Mouse (Mus musculus) left cerebral cortex, adult 2 months (tissue): ENCODE data around the gene Afap1. TPM values are rescaled to one million over a fixed set of nuclear protein-coding genes. Genes with fewer than 3 reads are reported as not detected.
A peak's percentile ranks its signal among the peaks of the same experiment; 100 is the strongest.

Source experiments
- DNase-seq, 2 experiments: peaks; one replicate each; pipeline ENCODE4 v3.0.0; 2021 to 2022; ENCODE audit warnings: low spot score in 2 of 2, mixed read lengths in 1 of 2; ENCODE audit errors: extremely low spot score in 1 of 2
- H3K27ac ChIP-seq: fragments of 200-600 bp; 2 replicates; pipeline ENCODE4 v1.8.1; 2022
- H3K4me3 ChIP-seq: fragments of 200-600 bp; 2 replicates; pipeline ENCODE4 v1.8.1; 2022
- CTCF ChIP-seq: fragments of 200-600 bp; IDR thresholded peaks from 2 replicates; pipeline ENCODE4 v1.8.1; 2022; ENCODE audit warnings: antibody characterized with exemption, mild to moderate bottlenecking, moderate library complexity
- intact Hi-C: fragments of 180-260 bp; cut with DNase I; formaldehyde crosslinking; loops from one replicate; pipeline ENCODE4 v1.15.1; 2025
- total RNA-seq, 2 experiments: library from RNA; stranded (reverse); gene quantifications; 2 replicates each; pipeline ENCODE4 v1.2.3; 2021

The Afap1 gene
- total RNA-seq, 2 experiments from 2014 or later = 28.8 to 31.5 TPM

- intact Hi-C loops = no loop called here
- no peak for DNase-seq
- H3K27ac ChIP-seq = no peak overlapping the region
- H3K4me3 ChIP-seq = no peak overlapping the region
- TF ChIP-seq CTCF = no peak
These were observed 53.7 kb downstream of the Afap1 start for GRCm38 (mm10) chr5:35946841-35947240.

- no peak overlapping the region for H3K27ac ChIP-seq
- no peak for DNase-seq
- intact Hi-C loops = no loop called here
- no peak overlapping the region for H3K4me3 ChIP-seq
- TF ChIP-seq CTCF = no peak; the same call in 1 of the 2 replicates
These were observed 54.3 kb downstream of the Afap1 start for GRCm38 (mm10) chr5:35947427-35947826.

- no peak for TF ChIP-seq CTCF
- no peak for DNase-seq
- no peak overlapping the region for H3K4me3 ChIP-seq
- no peak overlapping the region for H3K27ac ChIP-seq
- intact Hi-C loops = no loop called here
These were observed 55.3 kb downstream of the Afap1 start for GRCm38 (mm10) chr5:35948225-35948975.

- no peak for TF ChIP-seq CTCF
- Histone ChIP-seq H3K4me3 (no peak overlapping the region), H3K27ac (no peak overlapping the region)
- intact Hi-C loops = no loop called here
- DNase-seq = no peak
These were observed 55.9 kb downstream of the Afap1 start for GRCm38 (mm10) chr5:35949061-35949460.

- H3K27ac ChIP-seq = no peak overlapping the region
- no peak for TF ChIP-seq CTCF
- H3K4me3 ChIP-seq = no peak overlapping the region
- intact Hi-C loops = no loop called here
- no peak for DNase-seq
These were observed 57.4 kb downstream of the Afap1 start for GRCm38 (mm10) chr5:35950504-35950903.

GRCm38 (mm10) chr5:35954055-35954718 lies 61.1 kb downstream of the Afap1 start:
- Histone ChIP-seq H3K4me3 (no peak overlapping the region), H3K27ac (no peak overlapping the region)
- intact Hi-C loops = no loop called here
- TF ChIP-seq CTCF = no peak
- DNase-seq = no peak

GRCm38 (mm10) chr5:35956268-35956667 lies 63.1 kb downstream of the Afap1 start:
- Histone ChIP-seq H3K4me3 (no peak overlapping the region), H3K27ac (no peak overlapping the region)
- DNase-seq = no peak
- intact Hi-C loops = no loop called here
- TF ChIP-seq CTCF = no peak

GRCm38 (mm10) chr5:35958681-35959080 lies 65.6 kb downstream of the Afap1 start:
- no peak overlapping the region for H3K27ac ChIP-seq
- peak; percentile 23 for TF ChIP-seq CTCF
- no peak overlapping the region for H3K4me3 ChIP-seq
- no peak for DNase-seq
- intact Hi-C loops = no loop called here

- no peak for TF ChIP-seq CTCF
- DNase-seq = no peak
- intact Hi-C loops = no loop called here
These were observed 67.0 kb downstream of the Afap1 start for GRCm38 (mm10) chr5:35960168-35960567.

GRCm38 (mm10) chr5:35961271-35961670 lies 68.2 kb downstream of the Afap1 start:
- TF ChIP-seq CTCF = no peak
- no peak for DNase-seq
- intact Hi-C loops = no loop called here
- Histone ChIP-seq H3K4me3 (no peak overlapping the region), H3K27ac (no peak overlapping the region)

More at GRCm38 (mm10) chr5:35960168-35960567, 67.0 kb downstream of the Afap1 start:
- no peak overlapping the region for H3K4me3 ChIP-seq
- no peak overlapping the region for H3K27ac ChIP-seq

- no peak for TF ChIP-seq CTCF
- DNase-seq = no peak
- Histone ChIP-seq H3K4me3 (no peak overlapping the region), H3K27ac (no peak overlapping the region)
- intact Hi-C loops = no loop called here
These were observed 70.5 kb downstream of the Afap1 start for GRCm38 (mm10) chr5:35963635-35964034.

GRCm38 (mm10) chr5:35965036-35965435 lies 71.9 kb downstream of the Afap1 start:
- DNase-seq = no peak
- TF ChIP-seq CTCF = no peak
- Histone ChIP-seq H3K4me3 (no peak overlapping the region), H3K27ac (no peak overlapping the region)
- intact Hi-C loops = no loop called here
